Mouse (Mus musculus) left cerebral cortex, postnatal 25 days (tissue): Measurements from ENCODE around the gene Perm1. TPM values are rescaled to one million over a fixed set of nuclear protein-coding genes. Genes with fewer than 3 reads are reported as not detected.

Source experiments
- DNase-seq, 2 experiments: peaks; one replicate each; pipeline ENCODE4 v3.0.0; 2022; ENCODE audit warnings: low spot score in 2 of 2, mixed read lengths in 1 of 2
- intact Hi-C: fragments of 180-260 bp; cut with DNase I; formaldehyde crosslinking; loops from one replicate; pipeline ENCODE4 v1.15.1; 2025
- total RNA-seq, 2 experiments: library from RNA; stranded (reverse); gene quantifications; 2 replicates each; pipeline ENCODE4 v1.2.3; 2021

Gene Perm1
- total RNA-seq, 2 experiments from 2014 or later, result 0.46 to 0.76 TPM

DNA sequence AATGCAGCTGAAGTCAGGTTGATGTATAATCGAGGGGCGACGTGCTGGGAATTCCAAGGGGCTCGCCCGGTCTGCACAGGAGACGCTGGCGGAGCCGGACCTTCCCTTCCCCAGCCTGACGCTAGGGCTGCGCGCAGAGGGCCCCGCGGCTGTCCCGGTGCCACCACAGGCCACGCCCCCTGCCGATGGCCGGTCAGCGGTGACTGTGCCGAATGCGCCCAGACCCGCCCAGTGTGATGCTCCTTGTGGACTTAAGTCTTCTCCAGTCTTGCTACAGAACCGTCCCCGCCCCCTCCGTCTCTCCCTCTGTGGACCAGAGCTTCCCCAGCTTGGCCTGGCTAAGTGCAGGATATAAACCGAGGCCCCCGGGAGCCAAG, 17.9 kb upstream of the Perm1 start:
- peak; percentile 67 to 73 for DNase-seq
- intact Hi-C loops, result no loop called here

DNA sequence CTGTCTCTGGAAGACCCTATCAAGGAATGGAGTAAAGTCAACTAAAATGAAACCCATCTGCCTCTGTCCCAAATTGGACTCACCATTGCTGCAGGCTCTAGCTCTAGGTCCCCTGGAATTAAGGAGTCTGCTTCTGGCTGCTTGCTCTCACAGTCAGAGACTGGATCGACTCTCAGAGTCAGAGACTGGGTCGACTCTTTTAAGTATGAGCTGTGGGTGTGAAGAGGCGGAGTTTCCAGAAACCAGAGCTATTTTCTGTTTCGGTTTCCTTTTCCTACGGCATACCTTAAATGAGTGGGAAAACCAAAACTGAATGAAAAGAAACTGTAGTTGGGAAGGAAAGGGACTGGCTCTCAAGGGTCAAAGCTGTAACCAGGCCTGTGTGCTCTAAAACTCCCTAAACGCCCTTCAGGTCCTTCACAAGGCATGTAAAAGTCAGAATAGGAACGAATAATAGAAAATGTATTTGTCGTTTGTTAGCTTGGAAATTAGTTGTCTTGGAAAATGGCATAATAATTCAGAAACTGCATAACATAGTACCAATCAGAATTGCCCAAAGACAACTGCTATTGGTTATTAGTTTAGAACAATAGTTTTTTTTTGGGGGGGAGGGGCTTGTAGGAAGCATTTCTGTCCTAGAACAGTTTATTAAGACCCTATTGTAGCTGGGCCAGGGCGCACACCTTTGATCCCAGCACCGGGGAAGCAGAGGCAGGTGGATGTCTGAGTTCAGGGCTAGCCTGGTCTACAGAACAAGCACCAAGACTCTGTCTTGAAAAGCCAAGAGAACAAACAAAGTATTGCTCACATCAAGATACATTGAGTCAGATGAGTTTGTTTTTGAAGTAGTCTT, 14.8 kb upstream of the Perm1 start, which contains the start of gene Isg15:
TSS of gene Isg15 (minus strand) at position 196 of the 853 bp plus-strand sequence.
- DNase-seq, result no peak
- intact Hi-C loops, result no loop called here

DNA sequence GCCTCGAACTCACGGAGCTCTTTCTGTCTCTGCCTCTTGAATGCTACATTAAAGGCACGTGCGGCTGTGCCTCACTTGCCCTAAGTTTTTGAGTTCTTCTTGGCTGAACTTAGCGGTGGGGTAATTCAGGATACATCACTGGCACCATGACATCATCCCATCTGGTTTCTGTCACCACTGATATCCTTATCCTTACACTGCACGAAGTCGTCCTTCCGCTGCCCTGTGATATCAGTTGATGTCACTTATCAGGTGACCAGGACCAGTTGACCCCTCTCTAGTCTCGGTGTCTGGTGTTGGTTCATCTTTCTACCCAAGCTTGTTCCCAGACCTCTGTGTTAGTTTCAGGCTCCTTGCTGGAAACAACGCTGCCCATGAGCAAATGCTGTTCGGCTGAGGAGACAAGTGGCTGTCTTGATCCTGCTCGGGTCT, 13.2 kb upstream of the Perm1 start:
- intact Hi-C loops, result no loop called here
- no peak for DNase-seq

DNA sequence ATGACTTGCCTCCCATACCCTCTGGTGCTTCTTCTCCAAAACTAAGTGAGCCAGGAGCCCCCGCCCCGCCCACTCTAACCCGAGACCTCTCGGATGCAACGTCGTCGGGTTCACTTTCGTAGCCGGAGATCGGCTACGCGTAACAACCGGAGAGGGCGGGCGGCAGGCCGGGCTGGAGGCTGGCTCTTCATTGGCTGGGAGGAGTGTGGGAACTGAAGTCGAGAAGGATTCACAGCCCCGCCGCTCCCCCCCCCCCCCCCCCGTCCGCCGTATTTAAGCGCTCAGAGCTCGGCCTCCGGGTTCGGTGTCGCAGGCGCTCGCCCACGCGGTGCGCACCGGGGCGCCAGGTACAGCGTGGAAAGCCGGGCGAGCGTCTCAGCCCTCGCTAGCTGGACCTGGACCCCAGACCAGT, 12.7 kb upstream of the Perm1 start, which contains the start of gene AW011738:
TSS of gene AW011738 (plus strand) at position 304 of the 412 bp plus-strand sequence.
- DNase-seq, result peak; percentile 39 to 66

DNA sequence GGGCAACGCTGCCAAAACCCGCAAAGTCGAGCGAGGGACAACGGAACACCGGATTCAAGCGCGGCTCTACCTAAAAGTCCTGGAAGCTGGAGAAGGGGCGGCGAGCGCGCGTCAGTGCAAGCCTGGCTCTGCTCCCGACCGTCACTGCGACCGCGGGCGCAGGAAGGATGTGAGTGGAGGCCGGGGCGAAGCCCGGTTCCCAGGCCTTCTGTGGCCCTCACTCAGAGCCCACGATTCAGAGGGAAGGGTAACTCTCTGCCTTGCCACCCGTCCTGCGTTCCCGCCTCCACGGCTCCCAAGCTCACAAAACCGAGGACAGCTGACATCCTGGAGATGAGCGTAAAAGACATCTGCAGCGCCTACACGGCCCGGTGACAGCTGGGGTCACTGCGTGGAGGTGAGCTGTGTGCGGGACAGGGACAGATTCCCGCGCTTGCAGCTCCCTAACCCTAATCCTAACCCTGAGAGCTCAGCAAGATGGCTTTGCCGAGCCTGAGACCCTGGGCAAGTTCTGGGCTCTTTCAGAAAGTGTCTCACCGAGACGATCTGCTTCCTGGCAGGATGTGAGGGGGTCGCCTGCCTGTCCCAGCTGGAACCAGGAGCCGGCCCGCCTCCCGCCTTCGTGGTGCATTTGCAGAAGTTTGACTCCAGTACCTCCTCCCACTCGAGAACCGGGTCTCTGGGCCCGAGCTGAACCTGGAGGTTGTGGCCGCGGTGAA, 12.1 kb upstream of the Perm1 start:
- DNase-seq, result no peak
- intact Hi-C loops, result loop anchor here (2.0 kb wide), 1 partner anchor 25 kb away; no protein-coding TSS in a partner anchor

More for the DNA sequence above, 12.7 kb upstream of the Perm1 start, which contains the start of gene AW011738:
- intact Hi-C loops, result no loop called here

DNA sequence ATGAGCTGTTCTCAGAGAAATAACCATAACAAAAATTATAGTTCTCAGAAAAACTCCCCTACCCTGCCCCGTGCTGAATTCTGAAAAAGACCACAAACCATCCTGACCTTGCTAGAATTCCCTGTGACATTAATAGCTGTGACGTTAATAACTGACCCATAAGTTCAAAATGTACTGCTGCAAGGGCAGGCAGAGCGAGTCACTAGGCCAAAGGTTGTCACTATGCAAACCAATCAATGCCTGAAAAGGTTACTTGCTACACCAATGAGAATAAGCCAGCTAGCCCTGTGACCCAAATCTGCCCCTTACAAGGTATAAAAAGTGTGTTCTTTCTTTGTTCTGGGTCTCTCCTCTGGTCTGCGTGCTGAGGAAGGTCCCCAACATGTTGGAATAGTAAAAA, 6.8 kb upstream of the Perm1 start:
- intact Hi-C loops, result no loop called here
- no peak for DNase-seq

DNA sequence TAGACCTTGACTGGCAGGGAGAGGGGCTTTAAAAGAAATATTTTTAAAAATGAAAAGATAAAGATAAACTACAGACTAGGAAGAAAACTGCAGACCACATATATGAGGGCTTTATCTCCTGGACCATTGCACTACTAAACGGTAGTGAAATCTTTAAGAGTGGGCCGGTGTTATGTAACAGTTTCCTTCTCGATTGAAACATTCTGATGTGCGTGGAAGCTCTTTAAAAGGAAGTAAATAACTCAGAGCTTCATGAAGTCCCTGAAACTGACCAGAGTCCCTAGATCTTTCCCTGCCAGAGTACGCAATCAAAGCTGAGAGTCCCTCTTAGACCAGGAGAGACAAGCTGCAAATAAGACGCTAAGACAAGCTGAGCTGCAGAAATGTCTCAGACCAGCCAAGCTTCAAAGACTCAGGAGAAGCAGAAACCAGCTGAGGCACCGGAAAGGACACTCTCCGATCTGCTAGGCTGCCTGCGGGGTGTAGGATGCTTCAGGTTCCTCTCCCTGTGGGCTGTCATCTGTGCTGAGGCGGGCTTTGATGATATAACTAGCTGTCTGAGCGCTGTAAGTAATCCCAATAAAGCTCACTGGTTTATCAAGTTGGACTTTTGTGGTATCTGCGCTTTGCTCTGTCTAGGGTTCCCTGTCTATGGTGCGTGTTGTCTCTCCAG, 5.6 kb upstream of the Perm1 start:
- intact Hi-C loops, result no loop called here

DNA sequence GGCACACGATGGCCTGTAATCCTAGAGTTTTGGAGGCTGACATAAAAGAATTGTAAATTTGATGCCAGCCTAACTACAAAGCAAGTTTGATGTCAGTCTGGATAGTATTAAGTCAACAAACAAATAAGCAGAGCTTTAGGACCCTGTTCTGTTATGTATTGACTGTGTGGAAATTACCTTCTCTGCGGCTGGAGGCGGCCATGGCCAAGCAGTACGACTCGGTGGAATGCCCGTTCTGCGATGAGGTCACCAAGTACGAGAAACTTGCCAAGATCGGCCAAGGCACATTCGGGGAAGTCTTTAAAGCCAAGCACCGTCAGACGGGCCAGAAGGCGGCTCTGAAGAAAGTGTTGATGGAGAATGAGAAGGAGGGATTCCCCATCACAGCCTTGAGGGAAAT, 2.5 kb upstream of the Perm1 start:
- DNase-seq, result no peak
- intact Hi-C loops, result no loop called here

More for the DNA sequence above, 5.6 kb upstream of the Perm1 start:
- no peak for DNase-seq

DNA sequence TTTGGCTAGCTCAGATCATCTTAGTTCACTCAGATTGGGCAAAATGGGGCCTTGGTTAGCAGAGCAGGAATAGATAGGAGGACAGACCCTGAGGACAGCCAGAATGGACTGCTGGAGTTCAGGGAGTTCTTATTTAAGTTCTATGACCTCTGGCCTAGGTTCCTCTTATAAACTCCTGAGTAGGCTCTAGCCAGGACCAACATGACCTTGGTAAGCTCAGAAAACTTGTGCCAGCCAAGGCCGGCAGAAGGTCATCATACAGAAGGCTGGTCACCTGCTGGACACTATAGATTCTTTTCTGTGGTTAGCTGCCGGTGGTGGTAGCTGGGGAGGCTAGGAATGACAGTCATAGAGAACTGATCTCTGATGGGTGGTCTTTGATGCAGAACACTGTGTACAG, 528 bp downstream of the Perm1 start:
- DNase-seq, result no peak
- intact Hi-C loops, result no loop called here

DNA sequence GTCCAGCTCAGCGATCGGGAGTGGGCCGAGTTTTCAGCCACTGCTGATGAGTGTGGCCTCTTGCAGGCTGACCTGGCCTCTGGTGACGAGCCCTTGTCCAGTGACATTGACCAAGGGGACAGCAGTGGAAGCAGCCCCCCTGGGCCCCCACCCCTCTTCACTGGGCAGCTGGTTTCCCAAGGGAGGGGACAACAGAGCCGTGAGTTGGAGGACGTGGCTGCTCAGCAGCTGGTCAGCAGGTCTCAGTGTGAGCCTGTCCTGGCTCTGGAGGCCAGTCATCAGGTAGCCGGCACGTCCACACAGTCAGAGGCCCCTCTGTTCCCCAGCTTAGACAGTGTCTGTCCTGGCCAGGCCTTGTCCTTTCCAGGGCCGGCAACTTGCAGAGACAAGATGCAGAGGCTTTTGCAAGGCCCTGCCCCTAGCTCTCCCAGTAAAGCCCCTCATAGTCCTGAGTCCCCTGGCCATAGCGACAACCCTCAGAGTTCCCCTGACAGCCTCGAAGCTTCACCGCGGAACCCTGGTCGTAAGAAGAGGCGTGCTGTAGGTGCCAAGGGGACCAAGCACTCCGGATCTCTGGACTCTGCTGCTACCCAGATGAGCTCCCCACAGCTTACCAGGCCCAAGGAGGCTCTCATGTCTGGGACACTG, 1.5 kb downstream of the Perm1 start:
- intact Hi-C loops, result no loop called here
- no peak for DNase-seq

DNA sequence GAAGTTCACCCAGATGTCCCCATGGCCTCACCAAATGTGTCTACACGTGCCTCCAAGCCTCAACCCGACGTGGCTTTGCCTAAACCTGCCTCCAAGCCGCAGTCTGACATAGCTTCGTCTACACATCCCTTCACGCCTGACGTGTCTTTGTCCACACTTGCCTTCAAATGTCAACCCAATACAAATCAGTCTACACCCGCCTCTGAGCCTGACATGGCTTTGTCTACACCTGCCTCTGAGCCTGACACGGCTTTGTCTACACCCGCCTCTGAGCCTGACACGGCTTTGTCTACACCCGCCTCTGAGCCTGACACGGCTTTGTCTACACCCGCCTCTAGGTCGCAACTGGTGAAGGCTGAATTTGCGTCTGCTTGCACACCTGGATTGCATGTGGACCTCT, 2.2 kb downstream of the Perm1 start:
- DNase-seq, result no peak
- intact Hi-C loops, result no loop called here

DNA sequence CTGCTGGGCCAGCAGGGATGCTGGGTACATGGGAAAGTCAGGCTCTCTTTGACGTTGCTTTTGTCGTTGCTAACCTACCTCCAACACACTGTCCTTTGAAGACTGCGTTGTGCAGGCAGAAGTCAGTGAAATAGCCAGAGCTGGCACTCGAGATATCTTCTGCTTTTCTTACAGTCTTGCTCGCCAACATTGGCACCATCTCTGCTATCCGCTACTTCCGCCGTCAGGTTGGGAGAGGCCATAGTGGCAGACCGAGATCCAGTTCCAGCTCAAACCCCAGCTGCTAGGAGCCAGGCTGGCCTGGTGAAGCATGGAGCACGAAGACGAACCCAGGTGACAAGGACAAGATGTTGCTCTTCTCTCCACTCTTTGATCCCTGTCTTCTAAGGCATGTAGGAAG, 4.3 kb downstream of the Perm1 start:
- intact Hi-C loops, result no loop called here
- DNase-seq, result no peak

DNA sequence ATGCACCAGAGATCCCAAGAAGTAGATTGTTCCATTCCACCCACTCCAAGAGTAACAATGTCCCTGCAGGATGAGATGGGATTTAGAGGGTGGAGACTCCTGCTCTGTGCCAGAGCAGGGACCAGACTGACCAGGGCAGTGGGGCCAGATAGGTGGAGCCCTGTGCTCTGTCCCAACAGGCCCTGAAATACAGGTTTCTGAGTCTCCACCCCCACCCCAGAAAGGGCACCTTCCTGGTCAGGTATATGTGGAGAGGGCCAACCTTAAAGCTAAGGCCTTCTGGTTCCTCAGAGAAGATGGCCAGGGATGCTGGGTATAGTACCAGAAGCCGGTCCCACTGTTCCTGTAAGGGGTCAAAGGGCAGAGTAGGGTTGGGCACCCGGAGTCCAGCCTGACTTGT, 8.6 kb downstream of the Perm1 start:
- intact Hi-C loops, result no loop called here
- no peak for DNase-seq

DNA sequence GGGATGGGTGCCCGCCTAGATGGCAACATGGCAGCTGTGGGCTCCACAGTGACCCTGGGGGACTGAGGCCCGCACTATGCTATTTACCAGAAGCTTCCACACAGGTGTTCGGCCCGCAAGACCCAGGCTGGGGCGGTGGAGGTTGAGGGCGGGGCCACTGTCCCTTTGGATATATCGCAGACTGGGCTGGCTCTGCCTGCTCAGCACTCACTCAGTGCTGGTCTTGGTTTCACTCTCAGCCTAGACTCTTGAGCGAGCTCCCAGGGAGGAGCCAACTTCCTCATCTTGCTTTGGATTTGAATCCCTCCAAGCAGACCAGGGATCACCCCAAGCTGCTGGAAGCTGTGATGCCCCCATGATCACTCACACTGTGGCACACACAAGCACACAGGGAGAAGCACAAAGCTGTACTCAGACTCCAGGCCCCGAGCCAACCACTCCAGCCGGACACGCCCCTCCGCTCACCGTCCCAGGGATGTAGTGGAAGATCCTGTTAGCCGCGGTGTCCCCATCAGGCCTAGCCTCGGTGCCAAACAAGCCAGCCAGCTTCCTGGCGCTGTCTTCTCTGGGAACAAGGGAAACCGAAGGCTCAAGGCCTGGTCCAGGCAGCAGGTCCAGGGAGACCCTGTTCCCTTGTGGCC, 12.2 kb downstream of the Perm1 start:
- intact Hi-C loops, result loop anchor here (2.0 kb wide), 1 partner anchor 23 kb away; no protein-coding TSS in a partner anchor
- DNase-seq, result no peak

DNA sequence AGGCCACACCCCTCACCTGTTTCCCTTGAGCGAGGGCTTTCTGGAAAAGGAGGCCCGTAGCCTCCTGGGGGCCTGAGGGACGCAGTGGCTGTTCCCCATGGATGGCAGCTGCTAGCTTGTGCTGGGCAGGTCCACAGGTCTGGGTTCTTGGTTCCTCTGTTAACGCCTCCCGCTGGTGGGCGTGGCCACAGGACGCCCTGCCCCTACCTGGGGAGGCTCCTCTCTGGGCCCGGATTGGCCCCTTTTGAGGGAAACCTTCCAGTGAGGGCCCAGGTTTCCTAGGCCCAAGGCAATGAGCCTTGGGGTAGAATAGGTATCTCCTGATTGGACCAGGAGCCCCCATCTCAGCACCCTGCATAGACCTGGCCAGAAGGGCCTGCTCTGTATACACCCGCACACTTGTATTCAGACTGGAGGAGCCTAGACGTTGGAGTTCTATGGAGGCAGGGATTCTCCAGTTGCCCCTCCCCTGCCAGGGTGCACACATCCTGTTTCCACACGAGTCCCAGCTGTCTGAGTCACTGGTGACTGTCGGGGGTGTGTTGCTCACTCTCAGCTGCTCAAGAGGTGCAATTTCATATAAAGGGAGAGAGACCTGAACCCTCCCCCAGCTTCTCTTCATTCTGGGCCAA, 12.8 kb downstream of the Perm1 start:
- DNase-seq, result peak in 1 of 2 experiments; percentile 78
- intact Hi-C loops, result loop anchor here (2.0 kb wide), 1 partner anchor 24 kb away; no protein-coding TSS in a partner anchor

DNA sequence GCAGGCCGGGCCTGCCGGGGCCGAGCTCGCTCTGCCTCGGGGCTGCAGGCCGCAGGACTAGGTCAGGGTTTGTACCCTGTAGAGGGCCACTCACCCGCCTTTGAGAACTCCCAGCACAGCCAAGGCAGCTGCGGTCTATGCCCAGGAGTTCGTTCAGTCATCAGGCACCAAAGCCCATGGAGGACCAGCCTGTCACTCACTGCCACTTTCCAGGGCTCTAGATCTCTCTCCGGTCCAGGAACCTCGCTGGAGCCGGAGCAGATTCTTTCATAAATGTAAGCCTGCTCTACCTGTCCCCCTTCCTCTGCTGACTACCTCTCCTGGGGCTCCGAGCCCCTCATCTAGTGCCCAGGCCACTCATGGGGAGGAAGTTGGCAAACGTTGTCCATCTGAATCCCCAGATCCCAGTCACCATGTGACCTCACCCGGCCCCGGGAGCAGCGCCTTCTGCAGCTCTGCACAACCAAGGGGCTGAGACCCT, 18.4 kb downstream of the Perm1 start:
- intact Hi-C loops, result no loop called here
- no peak for DNase-seq

DNA sequence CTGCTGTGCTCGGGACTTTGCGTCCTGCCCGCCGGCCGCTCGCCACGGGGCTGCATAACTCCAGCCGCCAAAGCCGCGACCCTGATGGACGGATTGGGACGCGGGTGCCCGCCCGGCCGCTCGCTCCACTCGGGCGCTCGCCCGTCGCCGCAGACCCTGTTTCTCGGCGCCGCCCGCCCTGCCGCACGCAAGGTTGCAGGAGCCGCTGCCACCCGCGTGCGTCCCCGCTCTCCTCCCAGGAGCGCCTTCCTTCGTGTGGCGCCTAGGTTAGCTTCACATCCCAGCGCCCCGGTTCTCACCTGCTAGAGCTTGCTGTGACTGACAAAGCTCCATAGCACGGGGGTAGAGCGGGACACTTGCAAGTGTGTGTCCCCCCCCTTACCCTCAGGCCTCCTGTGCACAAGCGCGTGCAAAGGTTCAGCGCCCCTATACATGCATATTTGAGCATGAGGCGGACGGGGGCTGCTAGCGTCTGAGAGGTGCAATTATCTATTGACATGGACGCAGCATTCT, 19.1 kb downstream of the Perm1 start, which contains the start of gene Plekhn1:
TSS of gene Plekhn1 (minus strand) at position 157 of the 513 bp plus-strand sequence.
- intact Hi-C loops, result no loop called here
- peak; percentile 75 to 79 for DNase-seq

DNA sequence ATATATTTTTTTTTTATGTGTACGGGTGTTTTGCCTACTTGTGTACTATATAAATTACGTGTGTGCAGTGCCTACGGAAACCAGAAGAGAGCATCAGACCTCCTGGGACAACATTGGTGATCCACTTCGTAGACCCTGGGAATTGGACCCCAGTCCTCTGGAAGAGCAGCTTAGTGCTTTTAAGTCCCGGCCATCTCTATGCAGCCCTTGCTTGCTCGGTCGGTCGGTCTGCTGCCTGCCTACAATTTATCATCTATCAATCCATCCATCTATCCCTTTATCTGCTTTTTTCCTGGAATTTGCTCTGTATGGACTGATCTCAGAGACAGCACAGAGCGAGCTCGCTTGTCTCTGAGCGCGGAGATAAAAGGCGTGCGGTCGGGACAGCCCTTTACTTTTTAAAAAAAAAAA, 19.7 kb downstream of the Perm1 start:
- intact Hi-C loops, result no loop called here
- DNase-seq, result no peak
